Mouse (Mus musculus) spleen, adult 2 months (tissue): ENCODE data around the gene Ppp1r13l. TPM values are rescaled to one million over a fixed set of nuclear protein-coding genes. Genes with fewer than 3 reads are reported as not detected.

Experiments
- DNase-seq, 2 experiments: peaks; one replicate each; pipeline versions ENCODE4 v3.0.0 to v3.0.0-alpha.2; 2012 to 2021; ENCODE audit warnings: low spot score in 2 of 2, low read depth in 1 of 2
- H3K27ac ChIP-seq: fragments of 200-500 bp; 2 replicates; pipeline ENCODE4 v1.5.1; 2012; ENCODE audit warnings: low read length, inconsistent platforms; ENCODE audit not compliant: insufficient read depth
- H3K27me3 ChIP-seq: fragments of 200-500 bp; 2 replicates; pipeline ENCODE4 v1.6.1; 2012; ENCODE audit warnings: mild to moderate bottlenecking, moderate library complexity, low read length, inconsistent platforms; ENCODE audit not compliant: control insufficient read depth, insufficient read depth
- H3K36me3 ChIP-seq: fragments of 200-500 bp; 2 replicates; pipeline ENCODE4 v1.6.1; 2012; ENCODE audit warnings: mild to moderate bottlenecking, low read length, inconsistent platforms; ENCODE audit not compliant: control insufficient read depth, insufficient read depth
- H3K4me1 ChIP-seq: fragments of 200-500 bp; 2 replicates; pipeline ENCODE4 v1.6.1; 2011; ENCODE audit warnings: inconsistent platforms; ENCODE audit not compliant: control insufficient read depth, insufficient read depth, insufficient read length
- H3K4me3 ChIP-seq: fragments of 200-500 bp; 2 replicates; pipeline ENCODE4 v1.5.1; 2011; ENCODE audit warnings: mild to moderate bottlenecking, inconsistent platforms; ENCODE audit not compliant: insufficient read depth, insufficient read length; ENCODE audit errors: extremely low read depth
- CTCF ChIP-seq: fragments of 200-500 bp; IDR thresholded peaks from 2 replicates; pipeline ENCODE4 v1.5.1; 2011; ENCODE audit warnings: mild to moderate bottlenecking, inconsistent platforms; ENCODE audit not compliant: insufficient read depth, insufficient read length, insufficient replicate concordance; ENCODE audit errors: extremely low read depth
- POLR2A ChIP-seq: fragments of 200-500 bp; IDR thresholded peaks from 2 replicates; pipeline ENCODE4 v1.6.1; 2011; ENCODE audit warnings: low read depth, low read length, inconsistent platforms
- WGBS: fragments of 180-500 bp; shearing (Covaris S2); methylation state at CpG from one replicate; pipeline ENCODE4 v1.1.7; 2018; 5-methylcytosine and 5-hydroxymethylcytosine counted together
- polyA plus RNA-seq: library from polyadenylated mRNA; depleted of rRNA; stranded (reverse); fragments of >200 nt; gene quantifications from 2 replicates; pipeline ENCODE4 v1.2.3, GENCODE M21; 2012

Ppp1r13l gene
- polyA plus RNA-seq, 1 experiment: 2.2 TPM

GRCm38 (mm10) chr7:19318676-19319075 is 40.9 kb upstream of the Ppp1r13l start:
- peaks cover 23% of the 10 kb centered on the region; the same call in 1 of the 2 replicates for H3K4me1 ChIP-seq
- H3K27me3 ChIP-seq: 0 out of 2 replicates have a peak, but pooled peaks cover 1% of the 10 kb centered on the region
- no peak overlapping the region for H3K4me3 ChIP-seq
- WGBS: 12% methylated on average over 7 of the region's 7 CpGs
- no peak for DNase-seq
- no peak for TF ChIP-seq CTCF
- TF ChIP-seq POLR2A: no peak
- no peak overlapping the region for H3K27ac ChIP-seq
- H3K36me3 ChIP-seq: no peaks in the 10 kb centered on the region

- WGBS: 55% methylated on average over 9 of the region's 9 CpGs
- Histone ChIP-seq H3K4me1 (peaks cover 23% of the 10 kb centered on the region; the same call in 1 of the 2 replicates), H3K27me3 (0 out of 2 replicates have a peak, but pooled peaks cover 1% of the 10 kb centered on the region), H3K36me3 (no peaks in the 10 kb centered on the region), H3K27ac (no peak overlapping the region), H3K4me3 (peak overlapping the region; percentile 50)
- DNase-seq: no peak
- TF ChIP-seq POLR2A (no peak), CTCF (no peak)
Observed at GRCm38 (mm10) chr7:19319458-19319857, 40.1 kb upstream of the Ppp1r13l start.

- H3K4me1 ChIP-seq: peaks cover 23% of the 10 kb centered on the region; the same call in 1 of the 2 replicates
- no peaks in the 10 kb centered on the region for H3K36me3 ChIP-seq
- peak overlapping the region; percentile 50 for H3K4me3 ChIP-seq
- DNase-seq: peak; percentile 92 to 94
- 1% methylated on average over 39 of the region's 41 CpGs for WGBS
- TF ChIP-seq CTCF: peak; percentile 4; the same call in 1 of the 2 replicates
- no peak for TF ChIP-seq POLR2A
- H3K27ac ChIP-seq: no peak overlapping the region
- H3K27me3 ChIP-seq: no peaks in the 10 kb centered on the region
Observed at GRCm38 (mm10) chr7:19319906-19320305, 39.6 kb upstream of the Ppp1r13l start.

GRCm38 (mm10) chr7:19320637-19321036 is 38.9 kb upstream of the Ppp1r13l start:
- no peak for DNase-seq
- TF ChIP-seq CTCF (no peak), POLR2A (no peak)
- no peak overlapping the region for H3K4me3 ChIP-seq
- WGBS: 45% methylated on average over 7 of the region's 7 CpGs
- no peaks in the 10 kb centered on the region for H3K36me3 ChIP-seq
- H3K27ac ChIP-seq: no peak overlapping the region
- H3K4me1 ChIP-seq: peaks cover 28% of the 10 kb centered on the region; the same call in 1 of the 2 replicates
- no peaks in the 10 kb centered on the region for H3K27me3 ChIP-seq

GRCm38 (mm10) chr7:19321464-19321863 is 38.1 kb upstream of the Ppp1r13l start:
- Histone ChIP-seq H3K36me3 (no peaks in the 10 kb centered on the region), H3K27me3 (peaks cover 1% of the 10 kb centered on the region; the same call in 1 of the 2 replicates), H3K27ac (no peak overlapping the region), H3K4me1 (peaks cover 36% of the 10 kb centered on the region; the same call in 1 of the 2 replicates), H3K4me3 (no peak overlapping the region)
- no peak for TF ChIP-seq POLR2A
- no peak for TF ChIP-seq CTCF
- WGBS: 10% methylated on average over 5 of the region's 5 CpGs
- peak; percentile 51 to 91 for DNase-seq

- TF ChIP-seq POLR2A: no peak
- TF ChIP-seq CTCF: no peak
- peaks cover 2% of the 10 kb centered on the region; the same call in 1 of the 2 replicates for H3K27me3 ChIP-seq
Observed at GRCm38 (mm10) chr7:19322489-19322888, 37.1 kb upstream of the Ppp1r13l start.

GRCm38 (mm10) chr7:19324221-19324620 is 35.3 kb upstream of the Ppp1r13l start:
- no peaks in the 10 kb centered on the region for H3K36me3 ChIP-seq
- H3K27ac ChIP-seq: no peak overlapping the region
- 90% methylated on average over 11 of the region's 11 CpGs for WGBS
- no peak for DNase-seq
- H3K4me3 ChIP-seq: no peak overlapping the region
- H3K27me3 ChIP-seq: peaks cover 2% of the 10 kb centered on the region; the same call in 1 of the 2 replicates
- peaks cover 38% of the 10 kb centered on the region; the same call in 1 of the 2 replicates for H3K4me1 ChIP-seq
- TF ChIP-seq CTCF (no peak), POLR2A (no peak)

More at GRCm38 (mm10) chr7:19322489-19322888, 37.1 kb upstream of the Ppp1r13l start:
- H3K4me1 ChIP-seq: peaks cover 45% of the 10 kb centered on the region; the same call in 1 of the 2 replicates
- H3K4me3 ChIP-seq: no peak overlapping the region
- no peaks in the 10 kb centered on the region for H3K36me3 ChIP-seq
- 60% methylated on average over 9 of the region's 9 CpGs for WGBS
- H3K27ac ChIP-seq: no peak overlapping the region
- DNase-seq: no peak
